Mouse (Mus musculus) adrenal gland, postnatal 10 days (tissue): Measurements from ENCODE around the gene Bcdin3d. TPM values are rescaled to one million over a fixed set of nuclear protein-coding genes. Genes with fewer than 3 reads are reported as not detected.

ENCODE experiments used
- DNase-seq: peaks from one replicate; pipeline ENCODE4 v3.0.0; 2021; ENCODE audit warnings: mixed read lengths
- total RNA-seq, 2 experiments: library from RNA; stranded (reverse); gene quantifications; 2 replicates each; pipeline ENCODE4 v1.2.3; 2021

Gene Bcdin3d
- total RNA-seq, 2 experiments from 2014 or later = 6.0 to 6.5 TPM

GRCm38 (mm10) chr15:99440816-99441457 is 33.6 kb downstream of the Bcdin3d start:
- DNase-seq = no peak

- DNase-seq = no peak
Measured at GRCm38 (mm10) chr15:99440112-99440815, 34.3 kb downstream of the Bcdin3d start.

GRCm38 (mm10) chr15:99438966-99439698 is 35.4 kb downstream of the Bcdin3d start:
- DNase-seq = no peak

GRCm38 (mm10) chr15:99433913-99434312 is 40.6 kb downstream of the Bcdin3d start:
- peak; percentile 78 for DNase-seq

- DNase-seq = no peak
Measured at GRCm38 (mm10) chr15:99433081-99433718, 41.3 kb downstream of the Bcdin3d start.

- no peak for DNase-seq
Measured at GRCm38 (mm10) chr15:99431967-99432366, 42.6 kb downstream of the Bcdin3d start.

GRCm38 (mm10) chr15:99431504-99431903 is 43.0 kb downstream of the Bcdin3d start:
- DNase-seq = no peak

GRCm38 (mm10) chr15:99431063-99431462 is 43.5 kb downstream of the Bcdin3d start:
- DNase-seq = no peak

GRCm38 (mm10) chr15:99430394-99430793 is 44.1 kb downstream of the Bcdin3d start:
- no peak for DNase-seq

- no peak for DNase-seq
Measured at GRCm38 (mm10) chr15:99423884-99424283, 50.6 kb downstream of the Bcdin3d start.

- no peak for DNase-seq
Measured at GRCm38 (mm10) chr15:99423131-99423530, 51.4 kb downstream of the Bcdin3d start.

GRCm38 (mm10) chr15:99422551-99422950 is 52.0 kb downstream of the Bcdin3d start:
- no peak for DNase-seq

GRCm38 (mm10) chr15:99421676-99422075 is 52.9 kb downstream of the Bcdin3d start:
- DNase-seq = no peak

- no peak for DNase-seq
Measured at GRCm38 (mm10) chr15:99421152-99421551, 53.4 kb downstream of the Bcdin3d start.

GRCm38 (mm10) chr15:99420521-99421014 is 54.0 kb downstream of the Bcdin3d start:
- DNase-seq = peak; percentile 80

GRCm38 (mm10) chr15:99420101-99420500 is 54.4 kb downstream of the Bcdin3d start:
- DNase-seq = no peak

Other genes with a start within 250 kb of the Bcdin3d start
- 1 to 10 TPM; 1.6 to 1.8 TPM for gene Kcnh3, start 249.9 kb downstream of the Bcdin3d start, total RNA-seq
- gene Mcrs1, start 222.8 kb downstream of the Bcdin3d start, total RNA-seq = 10 to 100 TPM; 40.5 to 59.5 TPM
- 10 to 100 TPM; 40.4 to 57.2 TPM for gene Prpf40b, start 179.6 kb downstream of the Bcdin3d start, total RNA-seq
- gene Fam186b, start 178.8 kb downstream of the Bcdin3d start, total RNA-seq = 1 to 10 TPM; 1.5 to 1.9 TPM
- 10 to 100 TPM; 27.6 to 31.7 TPM for gene Fmnl3, start 104.2 kb downstream of the Bcdin3d start, total RNA-seq
- gene Tmbim6, start 81.8 kb downstream of the Bcdin3d start, total RNA-seq = 100 to 1,000 TPM; 581 to 642 TPM
- gene Nckap5l, start 17.0 kb downstream of the Bcdin3d start, total RNA-seq = 10 to 100 TPM; 19.8 to 34.0 TPM
- 10 to 100 TPM; 10.5 to 13.7 TPM for gene Faim2, start 53.4 kb upstream of the Bcdin3d start, total RNA-seq
- gene Aqp2, start 104.3 kb upstream of the Bcdin3d start, total RNA-seq = 1 to 10 TPM in 1 of 2 experiments, under 1 TPM in 1; 0.33 to 1.4 TPM
- gene Aqp5, start 116.1 kb upstream of the Bcdin3d start, total RNA-seq = 1 to 10 TPM in 1 of 2 experiments, under 1 TPM in 1; 0.61 to 1.6 TPM
- gene Aqp6, start 126.7 kb upstream of the Bcdin3d start, total RNA-seq = not detected
- 10 to 100 TPM; 32.1 TPM for gene Racgap1, start 176.9 kb upstream of the Bcdin3d start, total RNA-seq
- gene Asic1, start 195.6 kb upstream of the Bcdin3d start, total RNA-seq = 1 to 10 TPM in 1 of 2 experiments, under 1 TPM in 1; 0.75 to 1.5 TPM
- gene Smarcd1, start 227.4 kb upstream of the Bcdin3d start, total RNA-seq = 10 to 100 TPM; 47.1 to 49.6 TPM
- gene Gm17349, start 230.8 kb upstream of the Bcdin3d start, total RNA-seq = 10 to 100 TPM; 10.9 to 24.6 TPM
- 1,000 to 10,000 TPM; 1,543 to 1,818 TPM for gene Gpd1, start 242.8 kb upstream of the Bcdin3d start, total RNA-seq